Mouse (Mus musculus) embryonic facial prominence, embryonic 14.5 days (tissue): ENCODE results near the gene Vdr. TPM values are rescaled to one million over a fixed set of nuclear protein-coding genes. Genes with fewer than 3 reads are reported as not detected.

Experiments
- ATAC-seq: fragments of 200-750 bp; cut with Nextera tagmentation; 2 replicates; pipeline ENCODE4 v1.8.0; 2017; ENCODE audit warnings: low read depth, moderate number of reproducible peaks, moderate TSS enrichment
- DNase-seq: peaks from one replicate; pipeline ENCODE4 v3.0.0-alpha.2; 2015; ENCODE audit warnings: low spot score
- H3K27ac ChIP-seq: fragments of 300-500 bp; sonication (generic); replicated peaks from 2 replicates; pipeline ENCODE4 v1.5.1; 2014; ENCODE audit warnings: low read depth, mild to moderate bottlenecking, low read length, moderate library complexity
- H3K27me3 ChIP-seq: fragments of 300-500 bp; sonication (generic); replicated peaks from 2 replicates; pipeline ENCODE4 v1.6.1; 2014; ENCODE audit warnings: low read length; ENCODE audit not compliant: control insufficient read depth, insufficient read depth
- H3K36me3 ChIP-seq: fragments of 300-500 bp; sonication (generic); 2 replicates; pipeline ENCODE4 v1.6.1; 2014; ENCODE audit warnings: low read length, mixed read lengths; ENCODE audit not compliant: control insufficient read depth, insufficient read depth
- H3K4me1 ChIP-seq: fragments of 300-500 bp; sonication (generic); 2 replicates; pipeline ENCODE4 v1.6.1; 2014; ENCODE audit warnings: antibody characterized with exemption, low read length; ENCODE audit not compliant: control insufficient read depth, insufficient read depth
- H3K4me2 ChIP-seq: fragments of 300-500 bp; sonication (generic); 2 replicates; pipeline ENCODE4 v1.6.1; 2014; ENCODE audit warnings: low read depth, mild to moderate bottlenecking, low read length, moderate library complexity, mixed read lengths
- H3K4me3 ChIP-seq: fragments of 300-500 bp; sonication (generic); 2 replicates; pipeline ENCODE4 v1.5.1; 2014; ENCODE audit warnings: low read depth, mild to moderate bottlenecking, low read length
- H3K9ac ChIP-seq: fragments of 300-500 bp; sonication (generic); 2 replicates; pipeline ENCODE4 v1.6.1; 2014; ENCODE audit warnings: low read depth, mild to moderate bottlenecking, low read length, moderate library complexity, mixed read lengths
- H3K9me3 ChIP-seq: fragments of 300-500 bp; sonication (generic); 2 replicates; pipeline ENCODE4 v1.6.1; 2016; ENCODE audit warnings: low read length; ENCODE audit not compliant: control insufficient read depth
- WGBS: fragments of 180-500 bp; shearing (Covaris S2); extraction: QIAGEN DNeasy Blood & Tissue Kit; methylation state at CpG from one replicate; pipeline ENCODE4 v1.1.7; 2014; 5-methylcytosine and 5-hydroxymethylcytosine counted together
- polyA plus RNA-seq: library from polyadenylated mRNA; unstranded; fragments of >200 nt; fragmentation: Nextera tagmentation; extraction: Ambion mirVana; gene quantifications from 2 replicates; pipeline ENCODE4 v1.2.1, GENCODE M21; 2014

Vdr gene
- polyA plus RNA-seq, 1 experiment from 2014 or later = 3.6 TPM

DNA sequence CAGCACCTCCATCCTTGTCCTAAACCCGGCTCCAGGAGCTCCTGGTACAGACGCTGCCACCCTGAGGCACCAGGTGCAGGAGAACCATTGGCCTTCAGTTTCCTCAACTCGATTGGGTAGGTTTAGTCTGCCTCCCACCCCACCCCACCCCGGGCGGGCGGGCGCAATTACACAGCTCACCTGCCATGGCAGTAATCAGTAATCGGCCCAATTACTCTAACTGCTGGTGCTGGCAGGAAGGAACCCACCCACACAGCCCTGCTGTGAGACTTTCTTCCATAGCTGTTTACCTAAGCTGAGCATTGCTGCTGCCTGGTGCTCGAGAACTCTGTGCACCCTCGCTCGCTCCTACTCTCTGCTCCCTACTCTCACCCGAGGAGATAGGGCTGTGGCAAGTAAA is 22.0 kb upstream of the Vdr start:
- H3K4me1 ChIP-seq = no peaks in the 10 kb centered on the region
- H3K4me3 ChIP-seq = no peak overlapping the region
- DNase-seq (no peak), ATAC-seq (no peak)
- H3K27me3 ChIP-seq = no peaks in the 10 kb centered on the region
- no peak overlapping the region for H3K4me2 ChIP-seq
- no peak overlapping the region for H3K9ac ChIP-seq
- H3K9me3 ChIP-seq = no peaks in the 10 kb centered on the region
- no peaks in the 10 kb centered on the region for H3K36me3 ChIP-seq
- WGBS = 90% methylated on average over 11 of the region's 12 CpGs
- H3K27ac ChIP-seq = no peak overlapping the region

DNA sequence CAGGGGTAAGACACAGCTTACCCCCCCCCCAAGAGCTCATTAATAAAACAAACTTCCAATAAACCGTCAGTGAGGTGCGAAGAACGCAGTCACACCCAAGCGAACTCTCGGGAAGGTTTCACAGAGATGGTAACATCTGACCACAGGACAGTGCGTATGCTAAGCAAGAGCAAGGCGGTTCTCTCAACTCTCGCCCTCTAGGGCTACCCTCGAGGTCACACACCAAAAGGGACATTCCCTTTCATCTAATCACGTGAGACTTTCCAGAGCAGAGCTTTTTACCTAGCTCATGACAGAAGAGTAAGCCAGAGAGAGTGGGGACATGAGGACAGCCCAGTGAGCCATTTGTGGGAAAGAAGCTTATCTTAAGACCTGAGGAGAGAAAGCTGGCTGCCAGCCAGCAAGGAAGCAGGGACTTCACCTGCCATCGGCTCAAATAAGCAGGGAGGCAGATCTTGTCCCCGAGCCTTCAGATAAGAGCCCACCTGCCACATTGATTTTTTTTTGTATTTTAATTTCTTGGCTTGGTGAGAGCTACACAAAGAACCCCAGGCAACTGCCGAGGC is 18.9 kb upstream of the Vdr start:
- Histone ChIP-seq H3K4me2 (no peak overlapping the region), H3K36me3 (no peaks in the 10 kb centered on the region), H3K27me3 (no peaks in the 10 kb centered on the region), H3K9me3 (no peaks in the 10 kb centered on the region), H3K4me1 (no peaks in the 10 kb centered on the region), H3K27ac (no peak overlapping the region), H3K4me3 (no peak overlapping the region), H3K9ac (no peak overlapping the region)
- WGBS = 60% methylated on average over 13 of the region's 13 CpGs
- ATAC-seq (no peak), DNase-seq (no peak)

DNA sequence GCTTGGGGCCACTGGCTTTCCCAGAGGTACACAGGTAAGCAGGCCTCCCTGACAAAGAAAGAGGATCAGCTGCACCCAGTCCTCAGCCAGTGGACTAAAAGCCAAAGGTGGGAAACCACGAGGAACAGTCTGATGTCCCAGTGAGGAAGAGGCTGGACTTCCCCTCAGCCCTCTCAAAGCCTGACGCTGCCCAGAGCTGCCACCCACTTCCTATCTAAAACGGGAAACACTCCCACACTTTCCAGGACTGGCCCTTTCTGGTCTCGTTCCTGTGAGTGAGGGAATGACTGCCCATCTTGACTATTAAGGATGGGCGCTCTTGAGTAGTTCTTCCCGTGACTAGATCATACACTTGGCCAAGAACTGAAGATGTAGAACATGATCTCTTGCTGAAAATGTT is 17.4 kb upstream of the Vdr start:
- Histone ChIP-seq H3K4me1 (no peaks in the 10 kb centered on the region), H3K4me3 (no peak overlapping the region)
- WGBS = 59% methylated on average over 6 of the region's 6 CpGs

DNA sequence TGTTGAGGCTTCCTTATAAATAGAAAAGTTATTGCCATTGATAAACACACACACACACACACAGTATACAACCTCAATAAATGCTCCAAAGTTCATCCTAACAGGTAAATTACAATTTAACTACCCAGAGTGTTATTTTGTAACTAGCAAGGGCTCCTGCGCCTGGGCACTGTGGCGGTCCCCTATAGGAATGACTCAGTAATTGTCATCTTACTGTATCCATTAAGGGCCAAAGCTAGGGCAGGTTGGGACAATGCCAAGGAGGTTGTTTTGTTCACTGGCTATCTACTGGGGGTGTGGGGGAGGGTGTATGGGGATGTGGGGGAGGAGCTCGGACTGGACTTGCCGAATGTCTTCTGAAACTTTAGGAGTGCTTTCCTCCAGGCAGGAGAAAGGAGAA is 16.6 kb upstream of the Vdr start:
- no peak for ATAC-seq
- no peaks in the 10 kb centered on the region for H3K9me3 ChIP-seq
- 58% methylated on average over 4 of the region's 4 CpGs for WGBS
- H3K27ac ChIP-seq = no peak overlapping the region
- no peaks in the 10 kb centered on the region for H3K36me3 ChIP-seq
- H3K4me2 ChIP-seq = no peak overlapping the region
- DNase-seq = no peak
- no peak overlapping the region for H3K4me3 ChIP-seq
- H3K9ac ChIP-seq = no peak overlapping the region
- H3K27me3 ChIP-seq = no peaks in the 10 kb centered on the region
- no peaks in the 10 kb centered on the region for H3K4me1 ChIP-seq

More for the DNA sequence above, 17.4 kb upstream of the Vdr start:
- DNase-seq = no peak
- Histone ChIP-seq H3K27me3 (no peaks in the 10 kb centered on the region), H3K4me2 (no peak overlapping the region), H3K36me3 (no peaks in the 10 kb centered on the region), H3K9me3 (no peaks in the 10 kb centered on the region), H3K27ac (no peak overlapping the region), H3K9ac (no peak overlapping the region)
- ATAC-seq = no peak

DNA sequence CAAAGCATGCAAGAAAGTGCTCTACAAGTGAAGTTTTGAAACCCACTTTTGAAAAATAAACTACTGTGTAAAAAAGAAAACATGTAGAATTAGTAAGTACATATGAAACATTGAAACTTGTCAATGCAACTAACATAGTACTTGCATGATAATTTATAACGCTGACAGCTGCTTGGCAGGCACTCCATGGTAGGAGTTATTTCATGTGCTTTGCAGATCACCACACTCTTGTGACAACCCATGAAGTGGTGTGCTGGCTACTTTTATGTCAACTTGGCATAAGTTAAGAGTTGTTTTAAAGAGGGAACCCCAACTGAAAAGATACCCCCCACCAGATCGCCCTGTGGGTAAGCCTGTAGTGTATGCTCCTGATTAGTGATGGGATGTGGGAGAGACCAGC is 12.0 kb upstream of the Vdr start:
- H3K9me3 ChIP-seq = no peaks in the 10 kb centered on the region
- WGBS = 82% methylated on average over 2 of the region's 2 CpGs
- DNase-seq (no peak), ATAC-seq (no peak)
- no peaks in the 10 kb centered on the region for H3K36me3 ChIP-seq
- H3K4me2 ChIP-seq = no peak overlapping the region
- H3K4me3 ChIP-seq = no peak overlapping the region
- H3K4me1 ChIP-seq = no peaks in the 10 kb centered on the region
- H3K27me3 ChIP-seq = no peaks in the 10 kb centered on the region
- H3K9ac ChIP-seq = no peak overlapping the region
- no peak overlapping the region for H3K27ac ChIP-seq

DNA sequence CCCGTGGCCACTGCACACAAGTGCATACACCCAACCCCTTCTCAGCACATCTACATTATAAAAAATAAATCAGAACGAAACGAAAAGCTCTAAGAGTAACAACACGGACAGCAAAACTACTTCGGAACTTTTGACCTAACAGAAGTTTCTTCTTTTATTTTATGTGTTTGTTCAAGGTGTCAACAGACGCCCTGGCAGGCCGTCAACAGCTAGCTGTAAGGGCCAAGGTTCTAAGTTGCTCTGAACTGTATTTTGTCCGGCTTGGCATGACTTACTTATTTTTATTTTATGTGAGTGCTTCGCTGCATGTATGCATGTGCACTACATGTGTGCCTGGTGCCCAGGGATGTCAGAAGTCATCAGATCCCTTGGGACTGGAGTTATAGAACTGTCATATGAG is 11.4 kb upstream of the Vdr start:
- WGBS = 89% methylated on average over 9 of the region's 9 CpGs

DNA sequence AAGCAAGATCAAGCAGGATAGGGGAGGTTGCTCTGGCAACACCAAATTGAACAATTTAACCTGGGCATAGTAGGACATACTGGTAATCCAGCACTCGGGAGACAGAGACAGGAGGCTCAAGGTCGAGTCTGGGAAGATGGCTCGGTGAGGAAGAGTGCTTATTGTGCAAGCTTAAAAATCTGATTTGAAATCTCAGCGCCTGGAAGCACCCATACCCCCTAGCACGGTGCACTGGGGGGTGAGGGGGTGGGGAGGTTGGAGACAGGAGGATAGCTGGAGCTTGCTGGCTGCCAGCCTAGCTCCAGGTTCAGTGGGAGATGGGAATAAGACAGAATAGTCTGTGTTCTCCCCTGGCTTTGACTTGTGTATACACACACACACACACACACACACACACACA is 9.9 kb upstream of the Vdr start:
- H3K4me1 ChIP-seq = no peaks in the 10 kb centered on the region
- no peak overlapping the region for H3K9ac ChIP-seq
- 65% methylated on average over 5 of the region's 5 CpGs for whole genome bisulfite sequencing
- no peak for ATAC-seq
- H3K9me3 ChIP-seq = no peaks in the 10 kb centered on the region
- H3K27me3 ChIP-seq = no peaks in the 10 kb centered on the region
- no peak for DNase-seq
- no peak overlapping the region for H3K27ac ChIP-seq
- H3K4me2 ChIP-seq = no peak overlapping the region
- H3K4me3 ChIP-seq = no peak overlapping the region
- H3K36me3 ChIP-seq = no peaks in the 10 kb centered on the region

More for the DNA sequence above, 11.4 kb upstream of the Vdr start:
- Histone ChIP-seq H3K4me3 (no peak overlapping the region), H3K9ac (no peak overlapping the region), H3K4me1 (no peaks in the 10 kb centered on the region), H3K9me3 (no peaks in the 10 kb centered on the region), H3K4me2 (no peak overlapping the region), H3K27me3 (no peaks in the 10 kb centered on the region), H3K36me3 (no peaks in the 10 kb centered on the region), H3K27ac (no peak overlapping the region)
- DNase-seq (no peak), ATAC-seq (no peak)

DNA sequence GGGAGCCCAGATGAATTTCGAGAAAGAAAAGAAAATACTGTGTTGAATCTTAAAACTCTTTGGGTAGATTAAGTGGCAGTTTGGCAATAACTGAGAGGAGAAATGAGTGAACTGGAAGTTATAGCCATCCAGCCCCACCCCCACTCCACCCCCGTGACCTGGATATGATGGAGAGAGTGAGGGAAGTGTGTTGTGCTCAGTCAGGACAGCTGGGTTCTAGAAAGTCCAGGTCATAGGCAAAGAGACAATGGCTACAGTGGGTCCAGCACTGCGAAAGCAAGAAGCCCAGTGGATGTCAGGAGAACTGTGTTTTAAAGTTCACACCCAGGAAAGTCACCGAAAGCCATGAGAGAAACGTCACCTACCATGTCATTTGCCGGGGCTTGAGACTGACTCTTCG is 8.8 kb upstream of the Vdr start:
- Histone ChIP-seq H3K4me3 (no peak overlapping the region), H3K4me2 (no peak overlapping the region), H3K27me3 (no peaks in the 10 kb centered on the region), H3K4me1 (peaks cover 3% of the 10 kb centered on the region; the same call in 1 of the 2 replicates), H3K9ac (no peak overlapping the region), H3K36me3 (no peaks in the 10 kb centered on the region), H3K9me3 (no peaks in the 10 kb centered on the region), H3K27ac (no peak overlapping the region)
- 85% methylated on average over 7 of the region's 7 CpGs for WGBS
- DNase-seq = no peak
- ATAC-seq = no peak

DNA sequence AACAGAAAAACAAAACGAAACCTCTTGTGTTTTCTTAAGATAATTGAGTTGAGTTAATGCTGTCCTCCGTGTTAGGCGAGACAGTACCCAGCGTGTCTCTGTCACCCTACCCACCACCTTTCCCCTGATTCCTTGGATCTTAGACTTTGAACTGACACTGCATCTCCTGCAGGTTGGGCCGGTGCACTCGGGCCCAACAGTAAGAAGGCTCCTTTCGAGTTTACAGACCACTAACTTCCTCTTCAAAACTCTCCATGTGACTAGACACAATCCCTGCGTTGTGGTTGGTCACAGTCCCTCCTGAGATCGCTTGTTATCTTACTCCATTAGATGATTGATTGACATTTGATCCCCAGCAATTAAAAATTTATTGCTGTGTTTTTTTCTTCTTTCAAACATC is 7.6 kb upstream of the Vdr start:
- ATAC-seq = no peak
- H3K36me3 ChIP-seq = no peaks in the 10 kb centered on the region
- no peaks in the 10 kb centered on the region for H3K27me3 ChIP-seq
- H3K27ac ChIP-seq = no peak overlapping the region
- H3K4me1 ChIP-seq = peaks cover 5% of the 10 kb centered on the region
- no peak overlapping the region for H3K9ac ChIP-seq
- H3K4me3 ChIP-seq = no peak overlapping the region
- H3K9me3 ChIP-seq = no peaks in the 10 kb centered on the region
- WGBS = 75% methylated on average over 9 of the region's 9 CpGs
- no peak overlapping the region for H3K4me2 ChIP-seq
- no peak for DNase-seq
